Mouse (Mus musculus): ENCODE results near the gene Usp44. TPM values are rescaled to one million over a fixed set of nuclear protein-coding genes. Genes with fewer than 3 reads are reported as not detected.

Gene Usp44
- polyA plus RNA-seq, 1 experiment: not detected

- 88% methylated on average over 4 of the region's 4 CpGs for WGBS
- Histone ChIP-seq H3K4me1 (ENCODE audit: control insufficient read depth, insufficient read depth, low read length) (no peaks in the 10 kb centered on the region), H3K27ac (ENCODE audit: insufficient read depth, low read depth, low read length) (no peak overlapping the region), H3K4me3 (ENCODE audit: insufficient read depth, low read depth, low read length) (no peak overlapping the region)
- no peak for TF ChIP-seq CTCF (IDR thresholded peaks at IDR 0.05; ENCODE audit: insufficient read depth, low read depth, low read length)
- no peak for TF ChIP-seq POLR2A (IDR thresholded peaks at IDR 0.05; ENCODE audit: insufficient read depth, low read depth, low read length)
These were observed 61.2 kb downstream of the Usp44 start for GRCm38 (mm10) chr10:93892551-93892950.

DNA sequence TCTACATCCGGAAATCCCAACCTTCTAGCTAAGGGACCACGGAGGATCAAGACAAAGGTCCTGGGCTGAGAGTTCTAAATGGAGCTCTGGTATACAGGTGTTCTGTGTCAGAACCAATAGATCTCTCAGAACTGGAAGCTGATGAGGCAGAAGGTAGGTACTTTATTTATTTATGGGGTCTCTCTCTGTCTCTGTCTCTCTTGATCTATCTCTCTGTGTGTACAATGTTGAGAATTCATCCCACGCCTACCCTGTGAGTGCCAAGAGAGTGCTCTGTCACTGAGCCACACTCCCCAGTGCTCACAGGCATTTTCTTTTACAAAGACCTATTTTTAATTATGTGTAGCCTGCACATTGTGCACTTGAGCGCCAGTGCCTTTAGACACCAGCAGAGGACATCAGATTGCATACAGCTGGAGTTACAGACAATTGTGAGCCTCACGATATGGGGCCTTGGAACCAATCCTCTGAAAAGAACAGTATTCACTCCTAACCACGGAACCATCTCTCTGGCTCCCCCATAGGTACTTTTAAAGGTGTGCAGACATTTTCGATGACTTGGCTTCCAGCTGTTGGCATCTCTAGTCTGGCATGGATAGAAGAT, 65.8 kb downstream of the Usp44 start, which contains the start of gene Metap2:
Metap2 (minus strand) TSS at position 51 of the 604 bp plus-strand sequence.
- Histone ChIP-seq H3K27ac (ENCODE audit: insufficient read depth, low read depth, low read length) (no peak within 1 kb of the TSS), H3K4me1 (ENCODE audit: control insufficient read depth, insufficient read depth, low read length) (no peaks in the 10 kb centered on the region), H3K4me3 (ENCODE audit: insufficient read depth, low read depth, low read length) (no peak within 1 kb of the TSS)
- 53% methylated on average over 7 of the region's 7 CpGs for WGBS
- no peak for TF ChIP-seq CTCF (IDR thresholded peaks at IDR 0.05; ENCODE audit: insufficient read depth, low read depth, low read length)
- no peak for TF ChIP-seq POLR2A (IDR thresholded peaks at IDR 0.05; ENCODE audit: insufficient read depth, low read depth, low read length)

GRCm38 (mm10) chr10:93899303-93899702, 67.9 kb downstream of the Usp44 start:
- Histone ChIP-seq H3K4me3 (ENCODE audit: insufficient read depth, low read depth, low read length) (no peak overlapping the region), H3K4me1 (ENCODE audit: control insufficient read depth, insufficient read depth, low read length) (no peaks in the 10 kb centered on the region), H3K27ac (ENCODE audit: insufficient read depth, low read depth, low read length) (no peak overlapping the region)
- TF ChIP-seq CTCF (IDR thresholded peaks at IDR 0.05; ENCODE audit: insufficient read depth, low read depth, low read length) (no peak), POLR2A (IDR thresholded peaks at IDR 0.05; ENCODE audit: insufficient read depth, low read depth, low read length) (no peak)
- WGBS: 65% methylated on average over 2 of the region's 2 CpGs

DNA sequence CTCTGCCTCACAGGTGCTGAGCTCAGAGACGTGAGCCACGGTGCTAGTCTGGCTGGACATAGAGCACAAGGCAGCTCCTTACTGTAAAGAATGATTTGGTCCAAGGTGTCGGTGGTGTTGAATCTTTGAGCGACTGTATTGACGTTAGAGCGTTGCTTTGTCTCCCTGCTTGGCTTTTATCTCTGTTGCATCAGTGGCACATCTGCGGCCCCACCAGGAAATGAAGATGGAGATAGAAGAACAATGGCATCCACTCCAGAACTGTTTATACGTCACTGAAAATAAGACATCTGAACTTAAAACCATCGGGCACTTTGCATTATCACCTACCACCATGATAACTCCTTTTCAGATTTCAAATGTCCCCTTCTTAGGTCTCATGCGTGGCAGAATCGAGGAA, 68.6 kb downstream of the Usp44 start:
- WGBS: 93% methylated on average over 11 of the region's 11 CpGs
- no peak for TF ChIP-seq POLR2A (IDR thresholded peaks at IDR 0.05; ENCODE audit: insufficient read depth, low read depth, low read length)
- TF ChIP-seq CTCF (IDR thresholded peaks at IDR 0.05; ENCODE audit: insufficient read depth, low read depth, low read length): no peak
- H3K4me3 ChIP-seq (ENCODE audit: insufficient read depth, low read depth, low read length): no peak overlapping the region
- no peak overlapping the region for H3K27ac ChIP-seq (ENCODE audit: insufficient read depth, low read depth, low read length)
- H3K4me1 ChIP-seq (ENCODE audit: control insufficient read depth, insufficient read depth, low read length): no peaks in the 10 kb centered on the region

DNA sequence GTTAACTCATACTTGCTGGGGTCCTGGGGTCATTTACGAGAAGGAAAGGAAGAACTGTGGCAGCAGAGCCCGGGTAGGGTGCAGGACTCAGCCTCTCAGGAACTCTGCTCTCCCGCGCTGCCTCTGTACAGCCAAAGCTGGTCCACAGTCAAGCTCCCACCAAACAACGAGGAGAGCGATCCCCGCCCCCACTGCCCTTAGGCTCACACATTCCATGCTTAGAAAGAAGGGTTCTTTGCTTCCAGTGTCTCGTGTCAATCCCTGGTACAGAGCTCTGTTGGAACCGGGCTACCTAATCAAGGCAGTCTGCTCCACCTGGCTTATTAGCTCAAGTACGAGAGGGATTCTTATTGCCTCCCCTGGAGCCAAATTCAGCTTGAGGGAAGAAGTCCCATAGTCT, 76.0 kb downstream of the Usp44 start:
- H3K27ac ChIP-seq (ENCODE audit: insufficient read depth, low read depth, low read length): no peak overlapping the region
- 58% methylated on average over 10 of the region's 10 CpGs for WGBS
- TF ChIP-seq CTCF (IDR thresholded peaks at IDR 0.05; ENCODE audit: insufficient read depth, low read depth, low read length) (no peak), POLR2A (IDR thresholded peaks at IDR 0.05; ENCODE audit: insufficient read depth, low read depth, low read length) (no peak)
- no peak overlapping the region for H3K4me3 ChIP-seq (ENCODE audit: insufficient read depth, low read depth, low read length)
- no peaks in the 10 kb centered on the region for H3K4me1 ChIP-seq (ENCODE audit: control insufficient read depth, insufficient read depth, low read length)

Other genes with a start within 250 kb of the Usp44 start
- not detected in 2 replicates for gene Snrpf, start 241.8 kb upstream of the Usp44 start, polyA plus RNA-seq (2012; ENCODE audit: insufficient read depth, insufficient read length, low replicate concordance, missing spikeins)
- gene Ntn4, start 190.9 kb upstream of the Usp44 start, polyA plus RNA-seq (2012; ENCODE audit: insufficient read depth, insufficient read length, low replicate concordance, missing spikeins): not detected in 2 replicates
- 499 TPM in 1 of 2 replicates, not detected in the other for gene Metap2, start 65.5 kb downstream of the Usp44 start, polyA plus RNA-seq (2012; ENCODE audit: insufficient read depth, insufficient read length, low replicate concordance, missing spikeins)
- gene Vezt, start 204.3 kb downstream of the Usp44 start, polyA plus RNA-seq (2012; ENCODE audit: insufficient read depth, insufficient read length, low replicate concordance, missing spikeins): 98.6 TPM in 1 of 2 replicates, not detected in the other
- gene Fgd6, start 204.4 kb downstream of the Usp44 start, polyA plus RNA-seq (2012; ENCODE audit: insufficient read depth, insufficient read length, low replicate concordance, missing spikeins): not detected in 2 replicates

Data from olfactory bulb, adult 2 months (tissue).